Mouse (Mus musculus) brain, embryonic 14.5 days (tissue): ENCODE results near the gene Taf5l. TPM values are rescaled to one million over a fixed set of nuclear protein-coding genes. Genes with fewer than 3 reads are reported as not detected.
A peak's percentile ranks its signal among the peaks of the same experiment; 100 is the strongest.
"Not testable (repeated sequence)": the region's sequence is repeated elsewhere in the genome, so short reads cannot be mapped to it uniquely, and the experiment has no call there.

Source experiments
- DNase-seq: peaks from one replicate; pipeline ENCODE4 v3.0.0-alpha.2; 2011; ENCODE audit warnings: low read depth
- CTCF ChIP-seq: fragments of 200-500 bp; IDR thresholded peaks from 2 replicates; pipeline ENCODE4 v1.5.1; 2012; ENCODE audit warnings: inconsistent platforms, mild to moderate bottlenecking, moderate library complexity, borderline replicate concordance; ENCODE audit not compliant: insufficient read depth, insufficient read length; ENCODE audit errors: extremely low read depth
- POLR2A ChIP-seq: fragments of 200-500 bp; IDR thresholded peaks from 2 replicates; pipeline ENCODE4 v1.6.1; 2012; ENCODE audit warnings: mild to moderate bottlenecking, inconsistent platforms, borderline replicate concordance; ENCODE audit not compliant: poor library complexity, insufficient read depth, insufficient read length, severe bottlenecking; ENCODE audit errors: extremely low read depth
- polyA plus RNA-seq: library from polyadenylated mRNA; depleted of rRNA; stranded (reverse); fragments of >200 nt; gene quantifications from 2 replicates; pipeline ENCODE4 v1.2.3, GENCODE M21; 2012

Gene Taf5l
- polyA plus RNA-seq, 1 experiment = 27.9 TPM

DNA sequence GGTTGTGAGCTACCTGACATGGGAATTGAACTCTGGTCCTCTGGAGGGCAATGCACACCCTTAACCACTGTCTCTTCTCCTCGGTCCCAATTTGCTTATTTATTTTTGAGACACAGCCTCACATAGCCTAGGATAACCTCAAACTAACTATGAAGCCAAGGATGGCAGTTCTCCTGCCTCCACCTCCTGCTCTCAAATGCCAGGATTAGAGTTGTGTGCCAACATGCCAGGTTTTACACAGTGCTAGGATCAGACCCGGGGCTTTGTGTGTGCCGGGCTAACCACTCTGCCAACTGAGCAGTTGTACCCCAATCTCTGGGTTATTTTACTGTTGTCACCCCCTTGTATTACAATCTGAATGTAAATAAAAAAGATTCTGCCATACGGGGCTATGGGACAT, 43.7 kb downstream of the Taf5l start:
- no peak for TF ChIP-seq POLR2A
- TF ChIP-seq CTCF = no peak
- DNase-seq = no peak

DNA sequence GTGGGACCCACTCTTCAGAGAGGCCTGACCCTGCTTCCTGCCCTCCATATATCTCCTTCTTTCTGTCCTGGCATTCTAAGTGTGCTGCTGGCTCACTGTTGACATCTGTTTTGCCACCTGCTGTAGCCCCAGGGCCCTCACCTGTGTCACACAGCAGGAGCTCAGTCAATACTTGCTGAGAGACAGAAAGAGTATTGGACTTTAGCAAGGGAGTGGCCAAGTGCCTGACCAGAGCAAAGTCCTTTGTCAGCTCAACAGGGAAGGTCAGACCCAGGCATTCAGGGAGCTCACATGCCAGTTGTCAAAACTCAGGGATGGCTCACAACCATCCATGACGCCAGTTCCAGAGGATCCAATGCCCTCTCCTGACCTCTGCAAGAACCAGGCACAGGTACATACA, 47.7 kb downstream of the Taf5l start:
- no peak for TF ChIP-seq CTCF
- TF ChIP-seq POLR2A = no peak
- DNase-seq = no peak

DNA sequence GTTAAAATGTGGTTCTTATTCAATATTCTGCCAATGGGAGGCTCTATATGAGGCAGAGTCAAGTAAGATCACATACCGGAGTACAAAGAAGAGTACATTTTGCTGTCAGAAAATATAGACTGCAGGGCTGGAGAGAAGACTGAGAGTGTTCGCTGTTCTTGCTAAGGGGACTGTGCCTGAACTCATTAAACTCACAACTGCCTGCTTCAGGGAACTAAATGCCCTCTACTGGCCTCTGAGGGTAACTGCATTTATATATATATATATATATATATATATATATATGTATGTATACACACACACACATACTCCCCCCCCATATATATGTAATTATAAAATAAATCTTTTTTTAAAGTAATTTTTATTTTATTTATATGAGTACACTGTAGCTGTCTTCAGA, 54.3 kb downstream of the Taf5l start:
- TF ChIP-seq POLR2A (no peak), CTCF (peak; percentile 27; the same call in 1 of the 2 replicates)
- DNase-seq = peak; percentile 44

DNA sequence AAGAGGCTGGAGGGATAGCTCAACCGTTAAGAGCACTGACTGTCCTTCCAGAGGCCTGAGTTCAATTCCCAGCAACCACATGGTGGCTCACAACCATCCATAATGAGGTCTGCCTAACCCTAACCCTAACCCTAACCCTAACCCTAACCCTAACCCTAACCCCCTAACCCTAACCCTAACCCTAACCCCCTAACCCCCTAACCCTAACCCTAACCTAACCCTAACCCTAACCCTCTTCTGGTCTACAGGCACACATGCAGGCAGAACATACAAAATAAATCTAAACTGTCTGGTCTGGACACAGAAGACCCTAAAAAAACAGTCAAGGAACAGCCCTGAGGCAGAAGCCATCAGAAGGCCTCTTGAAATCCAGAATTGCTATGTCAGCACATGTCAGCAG, 59.8 kb downstream of the Taf5l start:
- DNase-seq = peak; percentile 43
- TF ChIP-seq CTCF = no peak
- TF ChIP-seq POLR2A = no peak

DNA sequence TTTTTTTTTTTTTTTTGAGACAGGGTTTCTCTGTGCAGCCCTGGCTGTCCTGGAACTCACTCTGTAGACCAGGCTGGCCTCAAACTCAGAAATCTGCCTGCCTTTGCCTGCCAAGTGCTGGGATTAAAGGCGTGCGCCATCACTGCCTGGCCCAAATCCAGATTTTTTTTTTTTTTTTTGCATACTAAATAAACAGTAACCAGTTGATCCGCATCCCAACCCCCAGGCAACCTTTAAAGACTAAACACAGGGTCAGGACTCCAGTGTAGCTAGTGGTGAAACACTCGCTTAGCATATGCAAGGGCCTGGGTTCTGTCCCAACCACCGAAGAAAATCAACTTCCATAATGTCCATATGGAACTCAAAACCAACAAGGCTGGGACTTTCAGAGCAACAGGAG, 60.6 kb downstream of the Taf5l start:
- DNase-seq = not testable (repeated sequence)

DNA sequence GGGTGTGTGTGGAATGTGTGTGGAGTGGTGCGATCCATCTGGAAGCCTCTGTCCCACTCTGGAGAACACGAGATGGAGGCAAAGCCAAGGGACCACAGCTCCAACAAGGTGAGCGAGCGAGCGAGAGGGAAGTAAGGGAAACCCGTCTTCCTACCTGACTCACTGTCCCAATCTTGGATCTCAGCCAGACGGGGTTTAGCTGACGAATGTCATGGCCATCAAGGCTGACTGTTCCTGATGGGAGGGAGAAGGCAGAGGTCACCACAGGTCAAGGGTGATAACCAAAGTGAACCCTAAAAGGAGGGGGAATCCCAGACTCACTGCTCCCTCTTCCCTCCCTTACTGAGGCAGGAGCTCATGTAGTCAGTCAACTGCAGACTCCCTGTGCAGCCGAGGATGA, 61.1 kb downstream of the Taf5l start:
- no peak for TF ChIP-seq POLR2A
- TF ChIP-seq CTCF = no peak
- no peak for DNase-seq

DNA sequence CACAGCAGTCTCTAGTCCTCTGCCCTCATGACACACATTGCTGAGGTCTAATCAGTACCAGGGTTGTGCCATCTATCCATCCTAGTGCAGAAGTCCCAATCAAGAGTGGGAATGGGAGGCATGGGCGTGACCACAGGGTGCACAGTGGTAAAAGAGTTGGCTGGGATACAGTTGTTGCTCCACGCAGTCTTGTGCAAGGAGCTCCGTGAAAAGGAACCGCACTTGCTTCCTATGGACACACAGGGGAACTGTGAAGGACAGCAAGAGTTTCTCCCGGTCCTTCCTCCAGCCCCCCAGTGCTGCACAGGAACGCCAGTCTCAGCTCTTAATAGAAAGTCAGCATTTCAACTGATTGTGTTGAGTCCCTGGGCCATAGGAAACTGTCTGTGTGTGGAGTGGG, 61.7 kb downstream of the Taf5l start:
- TF ChIP-seq CTCF = no peak
- DNase-seq = no peak

DNA sequence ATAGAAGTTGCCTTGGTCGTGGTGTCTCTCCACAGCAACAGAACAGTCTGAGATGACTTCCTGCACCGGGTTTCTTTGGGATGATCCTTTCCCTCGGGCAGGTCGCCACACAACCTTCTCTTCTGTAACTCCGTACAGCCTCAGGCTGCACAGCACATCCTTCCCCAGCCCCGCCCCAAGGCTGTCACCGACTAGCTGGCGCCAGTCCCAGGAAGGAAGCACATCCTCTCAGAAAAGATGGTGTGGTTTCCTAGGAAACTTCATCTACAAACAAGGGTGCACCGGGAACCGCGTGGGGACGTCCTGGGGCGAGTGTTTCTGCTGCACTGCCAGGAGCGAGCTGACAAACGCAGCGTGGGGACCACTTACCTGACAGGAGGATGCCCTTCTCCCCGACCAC, 63.1 kb downstream of the Taf5l start:
- TF ChIP-seq CTCF (no peak), POLR2A (no peak)
- DNase-seq = peak; percentile 20

DNA sequence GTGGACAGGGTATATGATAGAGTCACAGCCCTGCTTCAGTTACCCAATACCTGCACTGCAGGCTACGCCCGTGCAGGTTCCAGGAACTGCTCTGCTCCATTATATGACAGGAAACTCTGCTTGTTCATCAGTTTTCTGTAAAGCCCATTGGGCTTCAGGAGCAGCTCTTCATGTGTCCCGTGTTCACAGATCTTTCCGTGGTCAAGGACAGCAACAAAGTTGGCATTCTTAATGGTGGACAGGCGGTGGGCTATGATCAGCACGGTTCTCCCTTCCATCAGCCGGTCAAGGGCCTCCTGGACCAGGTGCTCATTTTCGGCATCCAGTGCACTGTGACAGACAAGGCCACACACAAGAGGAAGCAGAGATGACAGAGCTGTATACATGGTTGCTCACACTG, 67.0 kb downstream of the Taf5l start:
- no peak for DNase-seq
- TF ChIP-seq CTCF = no peak
- TF ChIP-seq POLR2A = no peak

DNA sequence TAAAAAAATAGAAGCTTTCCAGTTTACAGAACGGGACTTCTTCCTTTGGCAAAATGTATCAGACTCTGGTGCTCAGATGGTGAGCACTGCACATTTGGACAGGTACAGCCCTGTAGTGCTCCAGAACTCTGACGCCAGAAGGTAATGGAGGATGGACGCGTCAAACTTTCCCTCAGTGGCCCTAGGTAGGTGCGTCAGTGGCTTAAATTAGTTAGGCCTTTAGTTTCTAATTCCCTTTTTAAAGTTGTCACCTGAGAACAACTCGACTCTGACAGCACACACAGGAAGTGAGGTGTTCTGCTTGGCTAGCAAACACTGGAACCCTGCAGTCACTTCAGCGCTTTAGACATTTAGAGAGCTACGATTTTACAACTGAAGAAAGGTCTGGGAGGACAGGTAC, 67.5 kb downstream of the Taf5l start:
- no peak for DNase-seq
- TF ChIP-seq POLR2A (no peak), CTCF (no peak)

DNA sequence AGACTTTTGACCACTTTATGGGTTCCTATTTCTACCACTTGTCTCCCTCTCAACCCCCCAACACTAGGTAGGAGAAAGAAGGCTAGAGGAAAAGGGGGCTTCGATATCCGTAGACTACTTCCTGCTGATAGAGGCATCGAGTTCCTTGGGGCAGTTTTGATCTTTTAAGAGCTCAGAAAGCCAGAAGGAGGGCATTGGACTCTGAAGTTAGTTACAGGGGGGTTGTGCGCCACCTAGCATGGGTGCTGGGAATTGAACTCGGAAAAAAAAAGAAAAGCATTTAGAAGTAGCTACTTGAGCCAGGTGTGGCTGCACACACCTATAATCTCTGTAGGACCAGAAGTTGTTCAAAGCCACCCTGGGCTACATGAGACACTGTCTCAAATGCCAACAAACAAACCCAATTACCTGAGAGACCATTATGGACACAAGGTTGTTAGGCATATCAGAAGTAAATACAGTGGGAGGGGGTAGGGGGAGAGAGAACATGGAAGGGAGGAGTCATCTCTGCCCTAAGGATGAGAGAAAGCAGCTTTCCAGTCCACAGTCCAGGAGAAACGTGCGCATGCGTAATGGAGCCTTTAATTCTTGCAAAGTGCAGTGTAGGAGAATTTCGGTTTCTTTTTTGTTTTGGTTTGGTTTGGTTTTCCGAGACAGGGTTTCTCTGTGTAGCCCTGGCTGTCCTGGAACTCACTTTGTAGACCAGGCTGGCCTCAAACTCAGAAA, 71.0 kb downstream of the Taf5l start:
- TF ChIP-seq POLR2A (no peak), CTCF (peak; percentile 66; the same call in 1 of the 2 replicates)
- peak; percentile 74 for DNase-seq

DNA sequence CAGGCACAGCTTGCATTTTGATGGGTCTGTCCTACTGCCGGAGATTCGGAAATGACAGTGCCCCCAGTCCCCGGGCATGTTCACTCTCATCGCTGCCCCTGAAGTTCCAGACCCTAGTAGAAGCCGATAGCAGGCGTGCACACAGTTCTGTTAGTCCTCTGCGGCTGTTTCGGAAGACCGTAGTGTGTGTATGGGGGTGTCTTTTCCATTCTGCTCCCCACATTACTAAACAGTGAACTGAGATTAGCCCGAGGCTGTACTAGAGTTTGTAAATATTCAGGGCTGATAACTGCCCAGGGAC, 71.6 kb downstream of the Taf5l start:
- TF ChIP-seq POLR2A (no peak), CTCF (no peak)
- DNase-seq = no peak
